16 mouse cellular contexts compared by ENCODE assay signal in the genomic region with DNA sequence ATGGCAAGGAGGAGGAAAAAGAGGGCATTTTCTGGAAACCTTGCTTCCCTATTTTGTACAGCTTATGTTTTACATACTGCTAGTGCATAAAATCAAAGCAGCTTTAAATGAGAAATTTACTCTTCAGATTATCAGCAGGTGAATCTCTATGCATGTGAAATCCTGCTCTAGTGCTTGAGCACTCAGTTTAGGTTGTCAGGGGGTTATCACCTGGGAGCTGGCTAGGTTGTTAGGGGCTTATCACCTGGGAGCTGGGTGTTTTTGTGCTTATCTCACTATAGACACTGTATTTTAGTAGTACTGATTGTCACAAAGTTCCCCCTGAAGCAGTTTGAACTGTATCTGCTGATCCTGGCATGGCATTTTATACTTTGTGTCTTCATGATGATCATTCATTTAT.
DNase-seq lines count a peak whose midpoint lies in the region; TF ChIP-seq lines count a peak whose summit lies in the region.
"Had no signal": no experiment of that assay in that cellular context is flagged by ENCODE, and none has a peak within 500 bp of the region (broad histone marks: within the 10 kb centered on the region; RNA-seq: fewer than 3 reads in every experiment).

No protein-coding gene starts in this region.

- H3K9me3 ChIP-seq in MEL (replicated peaks; ENCODE audit: insufficient read depth, low read length) = no peaks in the 10 kb centered on the region
- H3K9me3 ChIP-seq: G1E had no signal

- H3K36me3 ChIP-seq in MEL (ENCODE audit: control insufficient read depth in 1 of 2, insufficient read depth in 2 of 2, low read length in 2 of 2) = peaks cover 0 to 7% of the 10 kb centered on the region in 2 experiments; a peak in 2 of 4 replicates
- H3K36me3 ChIP-seq: G1E had no signal

- no peak overlapping the region for H3K27ac ChIP-seq in MEL (ENCODE audit: control insufficient read depth, low read depth, low read length)

- TF ChIP-seq POLR2A in MEL (IDR thresholded peaks at IDR 0.05; ENCODE audit: control insufficient read depth in 1 of 2, insufficient read depth in 1 of 2, low read depth in 1 of 2, low read length in 2 of 2, poor library complexity in 1 of 2) = no peak

- no peaks in the 10 kb centered on the region for H3K4me1 ChIP-seq in MEL (ENCODE audit: control insufficient read depth in 1 of 2, insufficient read depth in 2 of 2, low read length in 2 of 2)

- no peak for TF ChIP-seq CTCF in MEL (IDR thresholded peaks at IDR 0.05 in 2 of 3, conservative IDR thresholded peaks at IDR 0.05 in 1 of 3; ENCODE audit: control insufficient read depth in 1 of 3, insufficient read depth in 1 of 3, low read depth in 2 of 3, low read length in 3 of 3, poor library complexity in 1 of 3, severe bottlenecking in 1 of 3)

- no peak for TF ChIP-seq RAD21 in MEL (IDR thresholded peaks at IDR 0.05; ENCODE audit: low read depth, low read length)

- TF ChIP-seq EP300 in MEL (IDR thresholded peaks at IDR 0.05; ENCODE audit: low read depth in 1 of 2, low read length in 2 of 2) = peak; percentile 87 to 90

- DNase-seq in MEL (ENCODE audit: low read depth, low spot score) = peak; percentile 56
- no peak for DNase-seq in urinary bladder, postnatal 4 days (ENCODE audit: low spot score in 2 of 2)
- DNase-seq: adrenal gland, adult 2 months; adrenal gland, adult 8-10 months; adrenal gland, postnatal 10 days; adrenal gland, postnatal 14 days; adrenal gland, postnatal 25 days; adrenal gland, postnatal 36 days; B cell, adult 2 months; cerebellum, adult 11 months; cerebellum, adult 11-12 months; cerebellum, adult 18-20 months; cerebellum, adult 2 months; cerebellum, adult 8-10 months had no signal

- no peak overlapping the region for H3K4me3 ChIP-seq in MEL (ENCODE audit: control insufficient read depth in 1 of 2, insufficient read depth in 1 of 2, low read depth in 2 of 2, low read length in 2 of 2)

- H3K9ac ChIP-seq in MEL (ENCODE audit: control insufficient read depth, low read depth, low read length, poor library complexity, severe bottlenecking) = no peak overlapping the region

- H3K79me2 ChIP-seq in MEL (ENCODE audit: control insufficient read depth, insufficient read depth, low read length, poor library complexity) = no peaks in the 10 kb centered on the region

- no peaks in the 10 kb centered on the region for H3K27me3 ChIP-seq in MEL (ENCODE audit: control insufficient read depth in 1 of 2, insufficient read depth in 2 of 2, low read length in 2 of 2)
- H3K27me3 ChIP-seq: CH12.LX had no signal

TF ChIP-seq in MEL, 35 proteins besides CTCF, POLR2A, EP300 and RAD21:
- TF ChIP-seq BHLHE40 (IDR thresholded peaks at IDR 0.05; ENCODE audit: borderline replicate concordance, low read depth, low read length) = 0 out of 2 replicates have a peak, but pooled peaks have one; percentile 26
- TF ChIP-seq GATA1 (IDR thresholded peaks at IDR 0.05; ENCODE audit: low read depth, low read length) = peak; percentile 94
- TF ChIP-seq SIN3A (IDR thresholded peaks at IDR 0.05; ENCODE audit: low read length) = no peak
- no peak for TF ChIP-seq SMC3 (IDR thresholded peaks at IDR 0.05; ENCODE audit: low read depth, low read length)
- TF ChIP-seq MEF2A (IDR thresholded peaks at IDR 0.05; ENCODE audit: extremely low read depth, insufficient replicate concordance, low read depth, low read length, poor library complexity, severe bottlenecking) = no peak
- peak; percentile 94 for TF ChIP-seq TCF12 (IDR thresholded peaks at IDR 0.05; ENCODE audit: low read depth, low read length)
- TF ChIP-seq RCOR1 (IDR thresholded peaks at IDR 0.05; ENCODE audit: low read depth, low read length) = peak; percentile 98
- TF ChIP-seq ETS1 (IDR thresholded peaks at IDR 0.05; ENCODE audit: low read depth, low read length) = peak; percentile 72
